Mouse (Mus musculus) midbrain, embryonic 14.5 days (tissue): Measurements from ENCODE around the gene Ppp1r37. TPM values are rescaled to one million over a fixed set of nuclear protein-coding genes. Genes with fewer than 3 reads are reported as not detected.
A peak's percentile ranks its signal among the peaks of the same experiment; 100 is the strongest.
"Not testable (repeated sequence)": the region's sequence is repeated elsewhere in the genome, so short reads cannot be mapped to it uniquely, and the experiment has no call there.

Experiments used
- ATAC-seq: fragments of 200-750 bp; cut with Nextera tagmentation; 2 replicates; pipeline ENCODE4 v1.8.0; 2017; ENCODE audit warnings: moderate number of reproducible peaks, moderate library complexity; ENCODE audit not compliant: low FRiP score, low TSS enrichment
- DNase-seq: peaks from one replicate; pipeline ENCODE4 v3.0.0-alpha.2; 2015
- H3K27ac ChIP-seq: fragments of 300-500 bp; sonication (generic); replicated peaks from 2 replicates; pipeline ENCODE4 v1.5.1; 2014; ENCODE audit warnings: mild to moderate bottlenecking, low read depth, low read length, moderate library complexity
- H3K27me3 ChIP-seq: fragments of 300-500 bp; sonication (generic); 2 replicates; pipeline ENCODE4 v1.6.1; 2014; ENCODE audit warnings: low read length, control low read depth, mixed read lengths; ENCODE audit not compliant: control insufficient read depth, insufficient read depth
- H3K36me3 ChIP-seq: fragments of 300-500 bp; sonication (generic); 2 replicates; pipeline ENCODE4 v1.6.1; 2014; ENCODE audit warnings: low read length, control low read depth; ENCODE audit not compliant: control insufficient read depth, insufficient read depth
- H3K4me1 ChIP-seq: fragments of 300-500 bp; sonication (generic); 2 replicates; pipeline ENCODE4 v1.6.1; 2014; ENCODE audit warnings: mild to moderate bottlenecking, antibody characterized with exemption, low read length, control low read depth; ENCODE audit not compliant: control insufficient read depth, insufficient read depth
- H3K4me2 ChIP-seq: fragments of 300-500 bp; sonication (generic); 2 replicates; pipeline ENCODE4 v1.6.1; 2014; ENCODE audit warnings: mild to moderate bottlenecking, low read length, moderate library complexity
- H3K4me3 ChIP-seq: fragments of 300-500 bp; sonication (generic); replicated peaks from 2 replicates; pipeline ENCODE4 v1.5.1; 2014; ENCODE audit warnings: low read depth, low read length
- H3K9ac ChIP-seq: fragments of 300-500 bp; sonication (generic); replicated peaks from 2 replicates; pipeline ENCODE4 v1.6.1; 2014; ENCODE audit warnings: mild to moderate bottlenecking, low read length, moderate library complexity
- H3K9me3 ChIP-seq: fragments of 300-500 bp; sonication (generic); 2 replicates; pipeline ENCODE4 v1.6.1; 2016; ENCODE audit warnings: low read length, control low read depth, mixed read lengths; ENCODE audit not compliant: control insufficient read depth
- WGBS: fragments of 180-500 bp; shearing (Covaris S2); extraction: QIAGEN DNeasy Blood & Tissue Kit; methylation state at CpG from one replicate; pipeline ENCODE4 v1.1.7; 2014; 5-methylcytosine and 5-hydroxymethylcytosine counted together
- polyA plus RNA-seq: library from polyadenylated mRNA; unstranded; fragments of >200 nt; fragmentation: Nextera tagmentation; extraction: Ambion mirVana; gene quantifications from 2 replicates; pipeline ENCODE4 v1.2.1, GENCODE M21; 2014

The Ppp1r37 gene
- polyA plus RNA-seq, 1 experiment from 2014 or later = 9.5 TPM

DNA sequence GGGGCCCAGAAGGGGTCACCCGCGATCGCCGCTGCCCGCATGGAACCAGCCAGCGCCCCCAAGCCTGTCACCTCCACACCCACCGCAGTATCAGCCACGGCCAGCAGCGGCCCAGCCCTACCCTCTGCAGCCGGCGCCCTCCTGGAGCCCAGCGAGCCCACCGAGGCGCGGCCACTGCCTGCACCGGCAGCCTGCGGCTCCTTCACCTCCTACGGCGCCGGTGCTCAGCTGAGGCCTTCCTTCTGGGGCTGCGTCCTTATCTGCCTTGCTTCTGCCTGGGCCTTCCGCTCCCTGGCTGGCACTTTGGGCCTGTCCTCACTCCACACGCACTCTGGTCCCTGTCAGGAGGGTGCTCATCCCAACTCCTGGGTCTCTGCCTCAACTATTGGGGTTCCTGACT is 42.8 kb downstream of the Ppp1r37 start:
- Histone ChIP-seq H3K9me3 (no peaks in the 10 kb centered on the region), H3K27ac (no peak overlapping the region), H3K36me3 (no peaks in the 10 kb centered on the region), H3K4me2 (peak overlapping the region; percentile 52), H3K27me3 (peaks cover 68% of the 10 kb centered on the region), H3K4me1 (peaks cover 17% of the 10 kb centered on the region), H3K4me3 (peak overlapping the region; percentile 22), H3K9ac (peak overlapping the region; percentile 50)
- no peak for ATAC-seq
- 5% methylated on average over 23 of the region's 23 CpGs for WGBS
- peak; percentile 32 for DNase-seq

- peaks cover 47% of the 10 kb centered on the region for H3K27me3 ChIP-seq
- H3K9ac ChIP-seq = peak within 1 kb of the TSS; percentile 49
- peak within 1 kb of the TSS; percentile 50 for H3K4me2 ChIP-seq
- no peaks in the 10 kb centered on the region for H3K36me3 ChIP-seq
- no peak within 1 kb of the TSS for H3K27ac ChIP-seq
- no peaks in the 10 kb centered on the region for H3K9me3 ChIP-seq
- peaks cover 4% of the 10 kb centered on the region; the same call in 1 of the 2 replicates for H3K4me1 ChIP-seq
- WGBS = 5% methylated on average over 28 of the region's 29 CpGs
- ATAC-seq (no peak), DNase-seq (peak; percentile 70)
- peak within 1 kb of the TSS; percentile 15 for H3K4me3 ChIP-seq
Measured at GRCm38 (mm10) chr7:19517652-19518365, 45.1 kb downstream of the Ppp1r37 start, which contains the start of gene Nkpd1. TSS of gene Nkpd1 (plus strand) at chr7:19517838.

GRCm38 (mm10) chr7:19512353-19512752 is 50.5 kb downstream of the Ppp1r37 start:
- Histone ChIP-seq H3K27ac (no peak overlapping the region), H3K9me3 (no peaks in the 10 kb centered on the region), H3K4me1 (peaks cover 12% of the 10 kb centered on the region), H3K27me3 (no peaks in the 10 kb centered on the region), H3K9ac (no peak overlapping the region), H3K36me3 (no peaks in the 10 kb centered on the region), H3K4me3 (no peak overlapping the region), H3K4me2 (no peak overlapping the region)
- DNase-seq (no peak), ATAC-seq (no peak)
- 77% methylated on average over 6 of the region's 6 CpGs for WGBS

- H3K4me3 ChIP-seq, DNase-seq, H3K27me3 ChIP-seq, H3K9ac ChIP-seq, H3K4me2 ChIP-seq, H3K36me3 ChIP-seq, H3K9me3 ChIP-seq, ATAC-seq, H3K27ac ChIP-seq: not testable (repeated sequence)
- 95% methylated on average over 6 of the region's 7 CpGs for WGBS
- H3K4me1 ChIP-seq = peaks cover 12% of the 10 kb centered on the region
Measured at GRCm38 (mm10) chr7:19511934-19512333, 50.9 kb downstream of the Ppp1r37 start.

DNA sequence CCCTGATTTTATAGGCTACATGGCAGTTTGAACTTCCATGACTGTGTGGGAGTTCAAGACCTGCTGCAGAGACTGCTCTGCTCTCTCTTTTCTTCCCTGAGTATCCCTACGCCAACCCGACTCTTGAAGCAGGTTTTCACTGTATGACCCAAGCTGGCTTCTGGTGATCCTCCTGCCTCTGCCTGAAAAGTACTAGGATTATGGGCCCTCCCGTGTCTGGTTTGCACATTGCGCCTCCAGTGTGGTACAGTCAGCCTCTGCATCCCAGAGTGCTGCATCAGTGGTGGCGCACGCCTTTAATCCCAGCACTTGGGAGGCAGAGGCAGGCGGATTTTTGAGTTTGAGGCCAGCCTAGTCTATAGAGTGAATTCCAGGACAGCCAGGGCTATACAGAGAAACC is 53.1 kb downstream of the Ppp1r37 start:
- no peak for ATAC-seq
- no peaks in the 10 kb centered on the region for H3K36me3 ChIP-seq
- 94% methylated on average over 7 of the region's 7 CpGs for WGBS
- H3K9me3 ChIP-seq = no peaks in the 10 kb centered on the region
- H3K9ac ChIP-seq = no peak overlapping the region
- H3K27me3 ChIP-seq = no peaks in the 10 kb centered on the region
- H3K4me3 ChIP-seq = peak overlapping the region; percentile 77
- H3K27ac ChIP-seq = no peak overlapping the region
- DNase-seq = no peak
- H3K4me2 ChIP-seq = peak overlapping the region; percentile 67
- H3K4me1 ChIP-seq = peaks cover 18% of the 10 kb centered on the region

DNA sequence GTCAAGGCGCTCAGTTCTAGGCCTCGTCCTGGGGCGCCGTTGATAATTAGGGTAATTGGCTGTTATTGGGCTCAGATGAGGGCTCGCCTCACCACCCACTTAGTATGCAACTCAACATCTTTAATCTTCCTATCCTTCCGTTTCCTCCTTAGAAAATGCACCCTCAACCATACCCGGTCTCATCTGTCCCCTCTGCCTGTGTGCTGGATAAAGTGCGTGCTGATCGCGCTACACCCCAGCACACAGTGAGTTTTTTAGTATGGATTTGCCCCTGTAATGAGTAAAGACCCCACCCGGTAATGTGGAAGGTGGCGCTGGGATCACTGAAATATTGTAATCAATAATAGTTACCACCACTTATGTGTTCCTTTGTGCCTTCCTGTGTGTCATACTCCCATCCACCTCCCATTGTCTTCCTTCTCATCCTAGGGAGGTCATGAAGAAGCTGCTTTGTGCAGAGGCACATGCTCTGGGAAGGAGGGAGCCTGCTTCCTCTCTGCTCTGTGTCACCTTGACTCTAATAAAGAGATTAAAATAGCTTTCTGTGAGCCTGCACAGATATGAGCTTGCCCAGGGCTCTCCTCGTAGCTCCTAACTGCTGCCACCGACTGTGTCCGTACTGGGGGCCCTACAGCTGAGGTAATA is 53.8 kb downstream of the Ppp1r37 start:
- WGBS = 8% methylated on average over 15 of the region's 15 CpGs
- Histone ChIP-seq H3K27ac (peak overlapping the region; percentile 85), H3K9me3 (no peaks in the 10 kb centered on the region), H3K36me3 (no peaks in the 10 kb centered on the region), H3K4me3 (peak overlapping the region; percentile 77), H3K4me1 (peaks cover 18% of the 10 kb centered on the region), H3K27me3 (no peaks in the 10 kb centered on the region), H3K4me2 (peak overlapping the region; percentile 67), H3K9ac (peak overlapping the region; percentile 81)
- DNase-seq (peak; percentile 35), ATAC-seq (peak; percentile 15; the same call in 1 of the 2 replicates)

- Histone ChIP-seq H3K4me3 (peak within 1 kb of the TSS; percentile 77), H3K9ac (peak within 1 kb of the TSS; percentile 81), H3K4me2 (peak within 1 kb of the TSS; percentile 67), H3K36me3 (no peaks in the 10 kb centered on the region), H3K27ac (peak within 1 kb of the TSS; percentile 85), H3K4me1 (peaks cover 18% of the 10 kb centered on the region), H3K9me3 (no peaks in the 10 kb centered on the region), H3K27me3 (no peaks in the 10 kb centered on the region)
- ATAC-seq (peak; percentile 94), DNase-seq (peak; percentile 96)
- WGBS = 0% methylated on average over 56 of the region's 56 CpGs
Measured at GRCm38 (mm10) chr7:19508150-19508923, 54.5 kb downstream of the Ppp1r37 start, which contains the start of the genes Bloc1s3 and Trappc6a. TSS of gene Bloc1s3 (minus strand) at chr7:19508367. TSS of gene Trappc6a (plus strand) at chr7:19508395.

GRCm38 (mm10) chr7:19507612-19507981 is 55.3 kb downstream of the Ppp1r37 start:
- DNase-seq = peak; percentile 40
- ATAC-seq = no peak
- 3% methylated on average over 18 of the region's 18 CpGs for WGBS

More at GRCm38 (mm10) chr7:19507612-19507981, 55.3 kb downstream of the Ppp1r37 start:
- peak overlapping the region; percentile 81; the same call in 1 of the 2 replicates for H3K9ac ChIP-seq
- no peaks in the 10 kb centered on the region for H3K9me3 ChIP-seq
- H3K27me3 ChIP-seq = no peaks in the 10 kb centered on the region
- H3K4me2 ChIP-seq = peak overlapping the region; percentile 67
- H3K36me3 ChIP-seq = no peaks in the 10 kb centered on the region
- peaks cover 18% of the 10 kb centered on the region for H3K4me1 ChIP-seq
- peak overlapping the region; percentile 77 for H3K4me3 ChIP-seq
- peak overlapping the region; percentile 85 for H3K27ac ChIP-seq
